8 mouse cellular contexts compared by ENCODE assay signal in the genomic region with DNA sequence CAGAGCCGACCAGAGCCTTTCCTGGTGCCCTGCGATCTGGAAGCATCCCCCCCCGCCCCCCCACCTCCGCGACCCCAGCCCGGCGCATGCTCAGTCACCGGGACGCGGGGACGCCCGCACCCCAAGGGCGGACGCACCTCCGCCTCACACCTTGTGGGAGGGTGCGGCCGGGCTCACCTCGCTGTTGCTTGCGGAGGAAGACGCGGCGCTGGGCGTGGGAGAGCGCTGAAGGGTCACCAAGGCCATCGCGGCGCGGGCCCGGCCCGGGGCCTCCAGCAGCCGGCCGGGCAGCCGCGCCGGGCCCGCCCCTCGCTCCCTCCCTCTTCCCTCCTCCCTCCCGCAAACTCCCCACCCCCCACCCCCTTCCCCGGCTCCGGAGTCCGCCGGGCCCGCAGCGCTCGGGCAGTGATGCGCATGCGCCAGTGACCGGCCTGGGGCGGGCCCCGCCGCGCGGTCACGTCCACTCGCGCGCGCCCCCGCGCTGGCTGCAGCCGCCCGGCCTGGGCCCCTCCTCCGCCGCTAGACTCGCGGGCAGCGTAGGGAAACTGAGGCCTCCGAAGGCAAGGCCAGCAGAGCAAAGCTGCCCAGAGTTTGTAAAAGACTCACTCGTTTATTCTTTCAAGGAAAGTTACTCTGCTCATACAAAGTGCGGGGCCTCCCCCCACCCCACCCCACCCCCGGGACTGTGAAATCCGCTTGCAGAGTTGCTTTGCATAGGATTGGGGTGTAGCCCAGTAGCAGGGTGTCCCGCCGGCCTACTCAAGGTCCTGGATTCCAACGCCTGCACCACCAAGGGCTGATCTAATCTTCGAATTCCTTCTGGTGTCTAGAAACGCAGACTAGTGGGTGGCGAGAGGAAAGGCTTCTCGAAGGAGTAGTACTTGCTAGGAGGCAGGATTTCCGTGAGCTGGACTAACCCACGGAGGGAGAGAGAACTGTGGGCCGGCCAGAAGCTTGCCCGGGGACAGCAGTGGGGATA. TPM values are rescaled to one million over a fixed set of nuclear protein-coding genes. Genes with fewer than 3 reads are reported as not detected.
DNase-seq lines count a peak whose midpoint lies in the region; ATAC-seq and TF ChIP-seq lines count a peak whose summit lies in the region.

A gene (minus strand): TSS at position 408 of the 979 bp plus-strand sequence.

- no peak for TF ChIP-seq EP300 in ES-Bruce4 (IDR thresholded peaks at IDR 0.05; ENCODE audit: insufficient read depth, low read depth, low read length)

- no peaks in the 10 kb centered on the region for H3K9me3 ChIP-seq in ES-Bruce4 (replicated peaks; ENCODE audit: control insufficient read depth, insufficient read depth, low read length, poor library complexity, severe bottlenecking)
- H3K9me3 ChIP-seq in forebrain, postnatal 0 days (ENCODE audit: low read length) = no peaks in the 10 kb centered on the region
- H3K9me3 ChIP-seq in lung, embryonic 16.5 days (ENCODE audit: control insufficient read depth, low read length) = no peaks in the 10 kb centered on the region

- peak within 1 kb of the TSS; percentile 72 for H3K4me3 ChIP-seq in ES-Bruce4 (ENCODE audit: low read depth, low read length)
- peak within 1 kb of the TSS; percentile 86 for H3K4me3 ChIP-seq in forebrain, postnatal 0 days (ENCODE audit: low read depth, low read length)
- peak within 1 kb of the TSS; percentile 73 for H3K4me3 ChIP-seq in lung, embryonic 16.5 days (ENCODE audit: low read length)

- peak within 1 kb of the TSS; percentile 22; the same call in 1 of the 2 replicates for H3K27ac ChIP-seq in ES-Bruce4 (ENCODE audit: insufficient read depth, low read length)
- H3K27ac ChIP-seq in forebrain, postnatal 0 days (ENCODE audit: low read depth, low read length) = peak within 1 kb of the TSS; percentile 96
- peak within 1 kb of the TSS; percentile 93 for H3K27ac ChIP-seq in lung, embryonic 16.5 days (ENCODE audit: low read length)

- TF ChIP-seq CTCF in ES-Bruce4 (IDR thresholded peaks at IDR 0.05; ENCODE audit: low read depth, low read length) = no peak
- 0 out of 2 replicates have a peak, but pooled peaks have one; percentile 24 for TF ChIP-seq CTCF in forebrain, postnatal 0 days (IDR thresholded peaks at IDR 0.05; ENCODE audit: low read depth)

- peak; percentile 85 to 99 for DNase-seq in cerebellum, adult 18-20 months
- DNase-seq in forebrain, postnatal 0 days = peak; percentile 92
- peak; percentile 94 to 95 for DNase-seq in heart, postnatal 36 days
- peak; percentile 84 for DNase-seq in layer of hippocampus, adult 9-11 months
- DNase-seq in ovary, postnatal 10 days (ENCODE audit: low spot score) = peak; percentile 86
- peak; percentile 44 for DNase-seq in thymus, postnatal 0 days (ENCODE audit: low spot score)

- peak within 1 kb of the TSS; percentile 82 for H3K4me2 ChIP-seq in forebrain, postnatal 0 days (ENCODE audit: low read depth)
- peak within 1 kb of the TSS; percentile 74 for H3K4me2 ChIP-seq in lung, embryonic 16.5 days (ENCODE audit: low read depth, low read length)

- H3K4me1 ChIP-seq in ES-Bruce4 (ENCODE audit: control insufficient read depth, insufficient read depth, low read length) = peaks cover 4% of the 10 kb centered on the region
- peaks cover 11% of the 10 kb centered on the region; the same call in 1 of the 2 replicates for H3K4me1 ChIP-seq in forebrain, postnatal 0 days (ENCODE audit: insufficient read depth)
- H3K4me1 ChIP-seq in lung, embryonic 16.5 days (replicated peaks; ENCODE audit: control insufficient read depth, insufficient read depth, low read length) = peaks cover 25% of the 10 kb centered on the region

- TF ChIP-seq POLR2A in ES-Bruce4 (IDR thresholded peaks at IDR 0.05; ENCODE audit: insufficient read depth, low read length) = no peak

- no peaks in the 10 kb centered on the region for H3K36me3 ChIP-seq in ES-Bruce4 (ENCODE audit: control insufficient read depth, insufficient read depth, low read length, poor library complexity, severe bottlenecking)
- no peaks in the 10 kb centered on the region; the same call in 1 of the 2 replicates for H3K36me3 ChIP-seq in forebrain, postnatal 0 days (ENCODE audit: insufficient read depth)
- peaks cover 3% of the 10 kb centered on the region; the same call in 1 of the 2 replicates for H3K36me3 ChIP-seq in lung, embryonic 16.5 days (ENCODE audit: control insufficient read depth, insufficient read depth, low read length)

- H3K27me3 ChIP-seq in ES-Bruce4 (ENCODE audit: control insufficient read depth, insufficient read depth, low read length, poor library complexity, severe bottlenecking) = no peaks in the 10 kb centered on the region
- no peaks in the 10 kb centered on the region for H3K27me3 ChIP-seq in forebrain, postnatal 0 days (ENCODE audit: insufficient read depth, low read length)
- no peaks in the 10 kb centered on the region for H3K27me3 ChIP-seq in lung, embryonic 16.5 days (ENCODE audit: control insufficient read depth, insufficient read depth, low read depth, low read length)

- peak; percentile 84 for ATAC-seq in forebrain, postnatal 0 days
- peak; percentile 91 for ATAC-seq in lung, embryonic 16.5 days (ENCODE audit: low read depth)

- H3K9ac ChIP-seq in ES-Bruce4 (ENCODE audit: low read depth, poor library complexity, severe bottlenecking) = peak within 1 kb of the TSS; percentile 81
- peak within 1 kb of the TSS; percentile 92 for H3K9ac ChIP-seq in forebrain, postnatal 0 days
- H3K9ac ChIP-seq in lung, embryonic 16.5 days (ENCODE audit: low read length) = peak within 1 kb of the TSS; percentile 89

- 3% methylated on average over 69 of the region's 83 CpGs for WGBS in forebrain, postnatal 0 days
- WGBS in lung, embryonic 16.5 days = under 1% methylated on average over 53 of the region's 83 CpGs

- intact Hi-C loops in heart, postnatal 36 days (cut with DNase I) = loop anchor here (2.0 to 5.0 kb wide), 3 partner anchors 19 to 86 kb away; a partner anchor contains a TSS

RNA-seq across cellular contexts. Expression of the gene that starts here (rescaled TPM):
- 23.5 and 25.0 TPM in 2 replicates for polyA plus RNA-seq in ES-Bruce4 (2011; ENCODE audit: insufficient read depth, insufficient read length, low read depth, missing spikeins)
- total RNA-seq in forebrain, postnatal 0 days (2014; rRNA removed) = 7.9 and 11.5 TPM in 2 replicates
- 8.2 and 10.4 TPM in 2 replicates for polyA plus RNA-seq in forebrain, postnatal 0 days (2015; fragmentation: Nextera tagmentation; extraction: Ambion mirVana)
- 10 to 100 TPM; 14.7 to 15.7 TPM for total RNA-seq in heart, postnatal 36 days (2021)
- polyA plus RNA-seq in lung, embryonic 16.5 days (2015; fragmentation: Nextera tagmentation; extraction: Ambion mirVana) = 13.2 and 15.1 TPM in 2 replicates
- polyA plus RNA-seq in thymus, postnatal 0 days (2015; fragmentation: Nextera tagmentation; extraction: Ambion mirVana) = 4.2 and 4.4 TPM in 2 replicates

Comparison
In these comparisons a context has a peak if more than half of its experiments do, and no peak if none do; other contexts are left out.
1. Peak in every context shown above with its lines: DNase-seq, ATAC-seq, H3K4me3 ChIP-seq and H3K27ac ChIP-seq.
2. H3K27ac ChIP-seq: peak in every context shown above with its lines; median percentile 96 in forebrain, postnatal 0 days; 93 in lung, embryonic 16.5 days; 22 in ES-Bruce4.
3. DNase-seq: peak in every context shown above with its lines; median percentile 94 in heart, postnatal 36 days; 92 in cerebellum, adult 18-20 months; 92 in forebrain, postnatal 0 days; 86 in ovary, postnatal 10 days; 84 in layer of hippocampus, adult 9-11 months; 44 in thymus, postnatal 0 days.